Mouse (Mus musculus) intestine, postnatal 0 days (tissue): ENCODE measurements around the gene Vmn2r87. TPM values are rescaled to one million over a fixed set of nuclear protein-coding genes. Genes with fewer than 3 reads are reported as not detected.
"Not testable (repeated sequence)": the region's sequence is repeated elsewhere in the genome, so short reads cannot be mapped to it uniquely, and the experiment has no call there.

ENCODE experiments used
- ATAC-seq: fragments of 200-750 bp; cut with Nextera tagmentation; 2 replicates; pipeline ENCODE4 v1.8.0; 2017; ENCODE audit warnings: mild to moderate bottlenecking, moderate TSS enrichment, moderate library complexity
- H3K27ac ChIP-seq: fragments of 300-500 bp; sonication (generic); 2 replicates; pipeline ENCODE4 v1.5.1; 2014; ENCODE audit warnings: mild to moderate bottlenecking, low read depth, low read length, moderate library complexity
- H3K27me3 ChIP-seq: fragments of 300-500 bp; sonication (generic); replicated peaks from 2 replicates; pipeline ENCODE4 v1.6.1; 2014; ENCODE audit warnings: low read length, mixed read lengths; ENCODE audit not compliant: control insufficient read depth, insufficient read depth
- H3K36me3 ChIP-seq: fragments of 300-500 bp; sonication (generic); 2 replicates; pipeline ENCODE4 v1.6.1; 2014; ENCODE audit warnings: mild to moderate bottlenecking, moderate library complexity; ENCODE audit not compliant: control insufficient read depth, insufficient read depth
- H3K4me1 ChIP-seq: fragments of 300-500 bp; sonication (generic); replicated peaks from 2 replicates; pipeline ENCODE4 v1.6.1; 2014; ENCODE audit warnings: antibody characterized with exemption, low read length, mixed read lengths; ENCODE audit not compliant: control insufficient read depth, insufficient read depth
- H3K4me2 ChIP-seq: fragments of 300-500 bp; sonication (generic); replicated peaks from 2 replicates; pipeline ENCODE4 v1.6.1; 2014; ENCODE audit warnings: low read depth, mild to moderate bottlenecking, moderate library complexity
- H3K4me3 ChIP-seq: fragments of 300-500 bp; sonication (generic); 2 replicates; pipeline ENCODE4 v1.5.1; 2014; ENCODE audit warnings: low read depth, low read length
- H3K9ac ChIP-seq: fragments of 300-500 bp; sonication (generic); 2 replicates; pipeline ENCODE4 v1.6.1; 2014; ENCODE audit warnings: mild to moderate bottlenecking, low read depth, low read length
- H3K9me3 ChIP-seq: fragments of 300-500 bp; sonication (generic); 2 replicates; pipeline ENCODE4 v1.6.1; 2016; ENCODE audit warnings: mixed run types; ENCODE audit not compliant: control insufficient read depth
- CTCF ChIP-seq: sonication (generic); IDR thresholded peaks from 2 replicates; pipeline ENCODE4 v1.5.1; 2016; ENCODE audit warnings: low read depth, mild to moderate bottlenecking, control low read depth, antibody characterized with exemption, moderate library complexity
- WGBS: fragments of 180-500 bp; shearing (Covaris S2); extraction: QIAGEN DNeasy Blood & Tissue Kit; methylation state at CpG from one replicate; pipeline ENCODE4 v1.1.7; 2014; 5-methylcytosine and 5-hydroxymethylcytosine counted together
- polyA plus RNA-seq: library from polyadenylated mRNA; unstranded; fragments of >200 nt; fragmentation: Nextera tagmentation; extraction: Ambion mirVana; gene quantifications from 2 replicates; pipeline ENCODE4 v1.2.1, GENCODE M21; 2015

The Vmn2r87 gene
- not detected in 2 replicates for polyA plus RNA-seq

DNA sequence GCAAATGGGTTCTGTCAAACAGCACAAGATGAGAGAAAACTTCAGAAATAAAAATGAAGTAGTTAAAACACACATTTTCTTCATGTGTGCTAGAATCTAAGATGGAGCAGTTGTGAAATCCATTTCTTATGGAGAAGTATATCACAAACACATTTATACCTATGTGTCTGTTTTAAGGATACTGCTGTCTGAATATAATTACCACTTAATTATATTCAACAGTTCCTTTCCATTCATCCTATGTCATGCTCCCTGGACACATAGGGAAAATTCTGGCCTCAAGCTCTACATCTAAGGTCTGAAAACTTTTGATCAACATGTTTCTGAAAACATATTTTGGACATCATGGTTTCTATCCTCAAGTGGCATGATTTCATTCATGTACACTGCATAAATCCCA, at the start of gene Vmn2r87:
Gene Vmn2r87, minus strand, starts transcription at position 101 of the 400 bp plus-strand sequence.
- Histone ChIP-seq H3K4me3 (no peak within 1 kb of the TSS), H3K4me2 (no peak within 1 kb of the TSS), H3K36me3 (no peaks in the 10 kb centered on the region), H3K27me3 (no peaks in the 10 kb centered on the region), H3K27ac (no peak within 1 kb of the TSS), H3K4me1 (no peaks in the 10 kb centered on the region), H3K9ac (no peak within 1 kb of the TSS), H3K9me3 (no peaks in the 10 kb centered on the region)
- TF ChIP-seq CTCF: no peak
- ATAC-seq: no peak

DNA sequence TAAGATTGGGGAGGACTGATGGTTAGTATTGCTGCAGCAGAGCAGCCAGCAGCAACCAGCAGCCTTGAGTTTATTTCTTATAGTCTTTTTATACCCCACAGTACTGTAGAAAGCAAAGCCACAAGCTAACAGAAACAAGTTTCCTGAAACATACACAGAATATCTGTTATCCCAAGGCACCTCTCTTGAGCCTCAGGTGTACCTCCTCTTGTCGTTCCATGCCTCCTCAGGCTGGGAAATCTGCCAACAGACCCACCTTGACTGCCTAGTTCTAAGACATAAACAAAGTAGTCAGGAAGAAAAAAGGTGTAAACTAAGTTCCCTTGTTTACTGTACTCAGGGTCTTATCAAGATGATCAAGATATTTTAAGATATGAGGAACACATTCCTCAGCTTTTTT, 47.1 kb upstream of the Vmn2r87 start:
- not testable (repeated sequence) for H3K27me3 ChIP-seq, H3K4me3 ChIP-seq, H3K4me1 ChIP-seq, H3K36me3 ChIP-seq, H3K4me2 ChIP-seq, ATAC-seq, H3K9ac ChIP-seq, H3K27ac ChIP-seq, H3K9me3 ChIP-seq
- 23% methylated on average over 1 of the region's 1 CpGs for WGBS

DNA sequence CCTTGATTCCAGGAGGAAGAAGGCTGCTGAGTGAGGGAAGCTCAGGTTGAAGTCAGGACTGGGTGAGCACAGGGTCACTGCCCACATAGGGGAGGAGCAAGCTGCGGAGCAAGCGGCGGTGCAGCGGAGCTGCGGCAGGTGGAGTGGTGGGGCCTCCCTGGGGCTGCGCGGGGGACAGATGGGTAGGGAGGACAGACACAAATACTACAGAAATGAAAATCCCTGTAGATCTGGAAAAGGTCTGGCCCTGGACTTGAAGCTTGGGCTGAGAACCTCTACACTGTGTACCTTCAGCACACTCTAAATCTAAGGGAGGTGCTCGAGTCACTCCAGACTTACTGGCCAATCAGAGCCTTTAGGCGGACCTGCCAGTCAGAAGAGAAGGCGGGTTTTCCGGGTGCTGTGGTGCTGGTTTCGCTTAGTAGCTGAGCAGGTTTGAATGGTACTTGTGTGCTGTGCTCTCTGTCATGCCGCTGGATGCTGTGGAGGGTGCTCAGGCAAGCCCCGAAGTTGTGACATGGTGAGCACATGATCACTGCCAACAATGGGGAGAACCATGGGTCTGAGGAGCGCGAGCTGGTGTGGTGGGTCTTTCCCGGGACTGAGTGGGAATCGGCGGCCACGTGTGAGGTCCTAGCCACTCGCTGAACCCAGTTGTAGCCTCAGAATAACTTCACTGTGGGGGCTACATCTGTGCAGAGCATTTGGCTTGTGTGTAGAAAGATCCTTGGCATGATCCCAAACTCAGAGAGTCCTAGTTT, 44.9 kb upstream of the Vmn2r87 start:
- H3K27ac ChIP-seq, H3K4me1 ChIP-seq, H3K9me3 ChIP-seq, H3K27me3 ChIP-seq, H3K9ac ChIP-seq, H3K36me3 ChIP-seq: not testable (repeated sequence)
- 0% methylated on average over 20 of the region's 21 CpGs for WGBS
- H3K4me2 ChIP-seq: peak overlapping the region; percentile 71
- peak overlapping the region; percentile 58 for H3K4me3 ChIP-seq
- ATAC-seq: peak; percentile 99
- TF ChIP-seq CTCF: peak; percentile 27

DNA sequence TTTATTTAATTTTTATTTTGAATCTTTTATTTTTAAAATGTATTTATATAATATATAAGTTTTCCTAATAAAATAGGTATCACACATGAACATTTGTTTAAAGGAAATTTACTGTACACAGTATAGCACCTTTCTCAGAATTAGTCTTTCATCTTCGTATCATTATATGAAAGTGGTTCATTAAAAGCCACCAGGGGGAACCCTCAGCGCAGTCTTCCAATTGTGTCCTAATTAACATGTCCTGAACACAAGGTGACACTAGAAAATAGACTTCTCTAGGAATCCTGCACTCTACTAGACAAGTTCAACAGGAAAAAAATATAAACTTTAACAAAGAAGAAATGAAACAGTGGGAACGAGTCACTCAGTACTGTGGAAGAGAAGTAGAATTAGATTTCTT, 38.9 kb upstream of the Vmn2r87 start:
- H3K9ac ChIP-seq: no peak overlapping the region
- H3K4me2 ChIP-seq: no peak overlapping the region
- H3K4me1 ChIP-seq: no peaks in the 10 kb centered on the region
- no peaks in the 10 kb centered on the region for H3K36me3 ChIP-seq
- no peaks in the 10 kb centered on the region for H3K27me3 ChIP-seq
- WGBS: 75% methylated on average over 3 of the region's 3 CpGs
- H3K27ac ChIP-seq: no peak overlapping the region
- ATAC-seq: no peak
- no peaks in the 10 kb centered on the region for H3K9me3 ChIP-seq
- peak; percentile 51 for TF ChIP-seq CTCF
- H3K4me3 ChIP-seq: no peak overlapping the region

DNA sequence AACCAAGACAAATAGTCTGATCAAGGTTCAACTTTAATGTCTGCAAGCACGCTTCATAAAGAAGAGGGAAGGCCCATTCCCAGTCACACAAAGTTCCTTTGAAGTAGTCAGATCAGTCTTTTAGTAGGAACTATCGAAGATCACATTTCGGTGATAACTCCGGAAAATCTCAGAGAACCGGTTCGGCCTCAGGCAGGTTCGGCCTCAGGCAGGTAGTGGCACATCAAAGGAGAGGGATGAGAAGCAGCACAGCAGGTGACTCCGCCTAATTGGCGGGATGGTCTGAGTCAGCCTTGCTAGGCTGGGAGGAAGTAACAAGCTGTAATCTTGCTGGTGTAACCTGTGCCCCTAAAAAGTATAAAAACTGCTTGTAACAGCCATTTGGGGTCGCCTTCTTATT, 30.7 kb upstream of the Vmn2r87 start:
- Histone ChIP-seq H3K9ac (no peak overlapping the region), H3K36me3 (no peaks in the 10 kb centered on the region), H3K4me1 (no peaks in the 10 kb centered on the region), H3K9me3 (no peaks in the 10 kb centered on the region), H3K4me3 (no peak overlapping the region), H3K4me2 (no peak overlapping the region), H3K27ac (no peak overlapping the region), H3K27me3 (no peaks in the 10 kb centered on the region)
- no peak for ATAC-seq
- 46% methylated on average over 10 of the region's 10 CpGs for WGBS
- TF ChIP-seq CTCF: no peak

DNA sequence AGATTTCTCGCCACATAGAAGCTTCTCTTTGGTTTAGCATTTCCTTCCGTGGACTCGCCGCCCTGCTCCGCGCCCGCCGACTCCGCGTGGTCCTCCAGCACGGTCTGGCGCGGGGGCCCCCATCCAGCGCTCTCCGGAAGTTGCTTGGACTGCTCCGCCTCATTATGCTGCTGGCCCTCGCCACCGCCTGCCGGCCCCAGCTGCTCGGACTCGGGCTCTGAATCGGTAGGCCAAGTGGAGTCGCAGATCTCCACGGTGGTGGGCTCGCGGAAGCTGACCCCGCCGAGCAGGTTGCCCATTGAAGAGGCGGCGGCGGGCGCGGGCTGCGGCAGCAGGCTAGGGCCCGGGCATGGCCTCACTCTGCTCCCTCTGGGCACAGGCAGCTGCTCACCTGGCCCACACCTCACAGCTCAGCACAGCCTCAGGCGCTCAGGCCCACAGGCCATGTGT, 26.9 kb downstream of the Vmn2r87 start:
- TF ChIP-seq CTCF: no peak
- peak; percentile 63 for ATAC-seq
- peak overlapping the region; percentile 69 for H3K4me2 ChIP-seq
- H3K4me3 ChIP-seq: peak overlapping the region; percentile 31
- H3K4me1 ChIP-seq: no peaks in the 10 kb centered on the region
- no peaks in the 10 kb centered on the region for H3K27me3 ChIP-seq
- peak overlapping the region; percentile 18; the same call in 1 of the 2 replicates for H3K9ac ChIP-seq
- no peaks in the 10 kb centered on the region for H3K36me3 ChIP-seq
- 6% methylated on average over 36 of the region's 36 CpGs for WGBS
- H3K27ac ChIP-seq: no peak overlapping the region
- H3K9me3 ChIP-seq: no peaks in the 10 kb centered on the region

DNA sequence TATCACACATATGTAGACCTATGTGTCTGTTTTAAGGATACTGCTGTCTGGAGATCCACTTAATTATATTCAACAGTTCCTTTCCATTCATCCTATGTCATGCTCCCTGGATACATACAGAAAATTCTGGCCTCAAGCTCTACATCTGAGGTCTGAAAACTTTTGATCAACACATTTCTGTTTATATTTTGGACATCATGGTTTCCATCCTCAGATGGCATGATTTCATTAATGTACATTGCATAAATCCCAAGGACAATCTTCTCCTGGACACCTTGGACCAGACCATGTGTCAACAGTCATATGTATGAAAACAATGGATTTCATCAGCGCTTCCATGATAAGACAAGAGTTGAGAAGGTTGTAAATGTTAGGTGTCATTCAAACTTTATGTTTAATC, 41.2 kb downstream of the Vmn2r87 start, which contains the start of gene Vmn2r86:
Gene Vmn2r86, minus strand, starts transcription at position 101 of the 400 bp plus-strand sequence.
- H3K4me1 ChIP-seq, H3K4me3 ChIP-seq, H3K9me3 ChIP-seq, H3K27ac ChIP-seq, H3K27me3 ChIP-seq, H3K4me2 ChIP-seq, ATAC-seq, H3K36me3 ChIP-seq, H3K9ac ChIP-seq: not testable (repeated sequence)
- 75% methylated on average over 1 of the region's 1 CpGs for WGBS
